Mouse (Mus musculus) spleen, adult 2 months (tissue): ENCODE results near the gene Slc9a9. TPM values are rescaled to one million over a fixed set of nuclear protein-coding genes. Genes with fewer than 3 reads are reported as not detected.

Experiments
- DNase-seq, 2 experiments: peaks; one replicate each; pipeline versions ENCODE4 v3.0.0 to v3.0.0-alpha.2; 2012 to 2021; ENCODE audit warnings: low spot score in 2 of 2, low read depth in 1 of 2
- H3K27ac ChIP-seq: fragments of 200-500 bp; 2 replicates; pipeline ENCODE4 v1.5.1; 2012; ENCODE audit warnings: low read length, inconsistent platforms; ENCODE audit not compliant: insufficient read depth
- H3K27me3 ChIP-seq: fragments of 200-500 bp; 2 replicates; pipeline ENCODE4 v1.6.1; 2012; ENCODE audit warnings: mild to moderate bottlenecking, moderate library complexity, low read length, inconsistent platforms; ENCODE audit not compliant: control insufficient read depth, insufficient read depth
- H3K36me3 ChIP-seq: fragments of 200-500 bp; 2 replicates; pipeline ENCODE4 v1.6.1; 2012; ENCODE audit warnings: mild to moderate bottlenecking, low read length, inconsistent platforms; ENCODE audit not compliant: control insufficient read depth, insufficient read depth
- H3K4me1 ChIP-seq: fragments of 200-500 bp; 2 replicates; pipeline ENCODE4 v1.6.1; 2011; ENCODE audit warnings: inconsistent platforms; ENCODE audit not compliant: control insufficient read depth, insufficient read depth, insufficient read length
- H3K4me3 ChIP-seq: fragments of 200-500 bp; 2 replicates; pipeline ENCODE4 v1.5.1; 2011; ENCODE audit warnings: mild to moderate bottlenecking, inconsistent platforms; ENCODE audit not compliant: insufficient read depth, insufficient read length; ENCODE audit errors: extremely low read depth
- CTCF ChIP-seq: fragments of 200-500 bp; IDR thresholded peaks from 2 replicates; pipeline ENCODE4 v1.5.1; 2011; ENCODE audit warnings: mild to moderate bottlenecking, inconsistent platforms; ENCODE audit not compliant: insufficient read depth, insufficient read length, insufficient replicate concordance; ENCODE audit errors: extremely low read depth
- POLR2A ChIP-seq: fragments of 200-500 bp; IDR thresholded peaks from 2 replicates; pipeline ENCODE4 v1.6.1; 2011; ENCODE audit warnings: low read depth, low read length, inconsistent platforms
- WGBS: fragments of 180-500 bp; shearing (Covaris S2); methylation state at CpG from one replicate; pipeline ENCODE4 v1.1.7; 2018; 5-methylcytosine and 5-hydroxymethylcytosine counted together
- polyA plus RNA-seq: library from polyadenylated mRNA; depleted of rRNA; stranded (reverse); fragments of >200 nt; gene quantifications from 2 replicates; pipeline ENCODE4 v1.2.3, GENCODE M21; 2012

Slc9a9 gene
- polyA plus RNA-seq, 1 experiment: 8.3 TPM

DNA sequence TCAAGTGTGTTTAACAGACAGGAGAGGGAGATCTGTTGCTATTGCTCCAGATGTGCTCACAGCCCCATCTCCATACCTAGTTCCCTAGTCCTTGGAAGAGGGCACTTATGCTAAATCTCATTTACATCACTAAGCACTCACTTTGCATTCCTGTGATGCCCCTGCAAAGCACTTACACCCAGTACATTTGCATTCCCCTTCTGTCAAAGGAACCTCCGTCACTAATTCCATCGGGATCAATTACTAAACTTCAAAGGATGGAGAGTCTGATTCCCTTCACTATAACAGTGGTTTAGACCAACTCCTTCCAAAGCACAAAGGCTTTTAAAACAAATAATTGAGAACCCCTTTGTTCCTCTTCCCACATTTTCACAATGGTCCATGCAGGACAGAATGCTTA lies 7.9 kb upstream of the Slc9a9 start:
- TF ChIP-seq POLR2A: no peak
- TF ChIP-seq CTCF: no peak
- H3K27me3 ChIP-seq: no peaks in the 10 kb centered on the region
- H3K4me3 ChIP-seq: no peak overlapping the region
- 68% methylated on average over 2 of the region's 2 CpGs for WGBS
- peaks cover 3% of the 10 kb centered on the region; the same call in 1 of the 2 replicates for H3K4me1 ChIP-seq
- DNase-seq: no peak
- no peak overlapping the region for H3K27ac ChIP-seq
- H3K36me3 ChIP-seq: no peaks in the 10 kb centered on the region

DNA sequence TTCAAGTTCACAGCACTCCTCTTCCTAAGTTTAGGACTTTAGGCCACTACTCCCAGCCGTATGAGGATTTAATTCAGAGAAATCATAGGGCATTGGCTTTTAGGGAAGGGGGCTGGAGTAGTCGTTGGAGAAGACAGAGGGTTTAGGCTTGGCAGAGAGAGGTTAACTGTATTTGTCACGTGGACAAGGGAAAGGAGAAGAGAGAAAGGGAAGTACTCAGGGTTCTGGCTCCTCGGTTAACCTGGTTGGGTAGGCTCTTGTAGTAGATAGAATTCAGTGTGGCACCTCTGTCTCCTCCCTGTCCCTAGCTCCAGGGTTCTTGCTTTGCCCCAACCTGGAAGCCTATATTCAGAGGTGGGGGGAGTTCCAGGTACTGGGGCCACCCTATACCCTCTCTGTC lies 4.5 kb upstream of the Slc9a9 start:
- Histone ChIP-seq H3K27ac (no peak overlapping the region), H3K27me3 (no peaks in the 10 kb centered on the region), H3K4me1 (peaks cover 5% of the 10 kb centered on the region; the same call in 1 of the 2 replicates), H3K36me3 (no peaks in the 10 kb centered on the region), H3K4me3 (no peak overlapping the region)
- TF ChIP-seq POLR2A: no peak
- no peak for TF ChIP-seq CTCF
- WGBS: 31% methylated on average over 4 of the region's 4 CpGs
- no peak for DNase-seq

DNA sequence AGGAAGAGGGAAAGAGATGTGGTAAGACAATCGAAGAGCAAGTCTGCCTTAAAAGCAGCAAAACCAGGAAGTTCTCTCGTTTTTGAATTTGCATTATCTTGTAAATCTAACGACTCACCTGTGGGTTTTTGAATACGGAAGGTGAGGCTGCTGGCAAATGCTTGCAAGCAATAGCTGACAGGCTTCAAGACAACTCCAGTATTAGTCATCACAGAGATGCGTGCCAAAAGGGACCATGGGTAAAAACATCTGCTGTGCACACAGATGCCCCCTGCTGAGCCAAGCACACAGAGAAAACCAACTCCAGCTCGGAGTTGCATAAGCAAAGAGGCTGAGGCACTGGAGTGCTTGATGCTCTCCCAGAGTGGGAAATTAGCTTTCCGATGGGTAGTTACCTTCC lies 1.1 kb upstream of the Slc9a9 start:
- Histone ChIP-seq H3K4me1 (peaks cover 7% of the 10 kb centered on the region), H3K27ac (peak overlapping the region; percentile 44), H3K36me3 (no peaks in the 10 kb centered on the region), H3K4me3 (no peak overlapping the region), H3K27me3 (no peaks in the 10 kb centered on the region)
- 21% methylated on average over 7 of the region's 7 CpGs for WGBS
- TF ChIP-seq POLR2A (no peak; the same call in 1 of the 2 replicates), CTCF (no peak)
- DNase-seq: peak; percentile 28 to 46

DNA sequence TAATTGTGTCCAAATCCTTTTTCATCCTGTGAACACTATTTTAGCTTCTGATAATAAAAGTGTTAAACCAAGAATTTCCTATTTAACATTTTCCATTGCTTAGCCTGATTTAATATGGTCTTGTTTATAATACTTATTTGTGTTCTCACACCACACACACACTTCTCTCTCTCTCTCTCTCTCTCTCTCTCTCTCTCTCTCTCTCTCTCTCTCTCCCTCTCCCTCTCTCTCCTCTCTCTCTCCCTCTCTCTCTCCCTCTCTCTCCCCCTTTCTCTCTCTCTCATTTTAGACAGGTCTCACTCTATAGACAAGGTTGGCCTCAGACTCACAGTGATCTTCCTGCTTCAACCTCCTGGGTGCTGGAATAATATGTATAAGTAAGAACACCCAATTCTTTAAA lies 995 bp downstream of the Slc9a9 start:
- H3K4me1 ChIP-seq: peaks cover 4% of the 10 kb centered on the region
- H3K27ac ChIP-seq: no peak overlapping the region
- no peak overlapping the region; the same call in 1 of the 2 replicates for H3K4me3 ChIP-seq
- H3K27me3 ChIP-seq: no peaks in the 10 kb centered on the region
- TF ChIP-seq POLR2A: no peak
- TF ChIP-seq CTCF: no peak
- DNase-seq: no peak
- H3K36me3 ChIP-seq: no peaks in the 10 kb centered on the region

DNA sequence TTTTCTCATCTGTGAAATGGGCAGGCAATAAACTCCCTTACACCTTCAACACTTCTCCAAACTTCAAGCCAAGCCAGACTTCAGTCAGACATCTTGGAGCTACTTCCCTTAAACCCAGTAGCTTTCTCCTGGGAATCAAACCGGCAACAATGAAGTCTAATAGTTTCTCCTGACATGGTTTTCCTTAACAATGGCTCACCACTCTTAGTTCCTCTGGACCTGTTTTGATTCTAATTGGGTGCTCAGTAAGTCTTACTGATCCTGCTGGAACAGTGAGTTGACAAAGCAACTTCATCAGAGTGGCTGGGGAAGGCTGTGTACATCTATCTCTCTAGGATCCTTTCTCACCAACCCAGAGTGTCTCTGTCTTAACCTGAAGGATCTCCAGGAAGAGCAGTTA lies 5.0 kb downstream of the Slc9a9 start:
- H3K4me1 ChIP-seq: peaks cover 2% of the 10 kb centered on the region
- no peaks in the 10 kb centered on the region for H3K36me3 ChIP-seq
- DNase-seq: no peak
- no peaks in the 10 kb centered on the region for H3K27me3 ChIP-seq
- WGBS: 95% methylated on average over 1 of the region's 1 CpGs
- no peak overlapping the region for H3K4me3 ChIP-seq
- TF ChIP-seq CTCF (no peak), POLR2A (no peak)
- H3K27ac ChIP-seq: no peak overlapping the region

DNA sequence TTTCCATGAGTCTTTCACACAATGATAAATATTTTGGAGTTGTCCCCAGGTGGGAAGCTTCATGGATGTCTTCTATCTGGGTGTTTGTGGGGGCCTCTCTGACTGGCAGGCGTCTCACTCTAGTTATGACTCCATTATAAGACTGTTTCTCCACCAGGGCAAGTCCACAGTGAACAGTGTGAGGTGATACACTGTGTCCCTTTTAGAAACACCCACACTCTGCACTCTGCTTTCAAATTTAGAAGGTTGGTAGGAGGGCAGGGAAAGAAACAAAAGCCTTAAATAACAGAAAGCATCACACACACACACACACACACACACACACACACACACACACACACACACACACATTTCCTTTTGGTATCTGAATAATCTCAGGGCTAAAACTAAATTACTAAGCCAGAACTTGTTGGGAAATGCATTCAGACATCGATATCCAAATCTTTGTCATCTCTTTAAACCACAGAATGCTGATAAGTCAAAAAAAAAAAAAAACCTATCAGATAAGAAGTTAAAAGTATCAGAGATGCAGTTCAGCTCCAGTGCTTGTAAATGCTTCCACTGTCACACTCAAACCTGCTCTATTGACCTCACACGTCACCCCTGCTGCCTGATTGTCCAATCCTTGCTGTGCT lies 8.4 kb downstream of the Slc9a9 start:
- no peaks in the 10 kb centered on the region for H3K36me3 ChIP-seq
- H3K27ac ChIP-seq: no peak overlapping the region
- no peaks in the 10 kb centered on the region for H3K27me3 ChIP-seq
- no peak for DNase-seq
- TF ChIP-seq POLR2A: no peak
- WGBS: 64% methylated on average over 3 of the region's 3 CpGs
- H3K4me3 ChIP-seq: no peak overlapping the region
- no peaks in the 10 kb centered on the region for H3K4me1 ChIP-seq

DNA sequence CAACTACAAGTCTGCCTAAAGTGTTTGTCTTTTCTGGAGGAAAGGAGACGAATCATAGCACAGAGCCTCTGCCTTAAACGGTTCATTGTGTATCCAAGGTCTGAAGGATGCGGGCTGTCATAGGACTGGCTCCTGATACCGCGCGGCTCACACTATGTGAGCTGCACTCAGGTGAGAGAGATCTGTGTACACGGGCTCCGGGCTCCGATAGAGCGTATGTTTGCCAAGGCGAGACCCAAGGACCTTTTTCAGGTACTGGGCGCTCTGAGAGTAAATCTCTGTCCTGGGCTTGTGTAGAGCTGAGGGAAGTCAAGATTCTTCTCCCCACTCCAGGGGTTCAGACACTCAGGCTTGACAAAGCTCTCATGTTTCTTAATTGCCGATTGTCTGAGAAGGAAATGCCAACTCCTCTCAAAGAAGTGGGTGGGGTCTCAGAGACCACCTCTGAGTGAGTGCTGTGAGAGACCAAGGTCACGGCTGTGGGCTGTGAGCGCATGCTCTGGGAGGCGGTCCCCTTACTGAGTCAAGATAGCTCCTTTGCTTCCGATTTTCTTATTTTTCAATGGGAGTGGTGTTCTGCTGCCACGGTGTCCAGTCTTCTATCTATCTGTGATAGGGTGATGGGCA lies 10.9 kb downstream of the Slc9a9 start:
- TF ChIP-seq POLR2A (no peak), CTCF (no peak)
- WGBS: 92% methylated on average over 18 of the region's 18 CpGs
- H3K36me3 ChIP-seq: no peaks in the 10 kb centered on the region
- H3K4me3 ChIP-seq: no peak overlapping the region
- no peaks in the 10 kb centered on the region for H3K4me1 ChIP-seq
- H3K27ac ChIP-seq: no peak overlapping the region
- no peak for DNase-seq
- H3K27me3 ChIP-seq: no peaks in the 10 kb centered on the region
